Mouse (Mus musculus) kidney, postnatal 4 days (tissue): Measurements from ENCODE around the gene Actr3b.
"Not testable (repeated sequence)": the region's sequence is repeated elsewhere in the genome, so short reads cannot be mapped to it uniquely, and the experiment has no call there.

Experiments
- DNase-seq, 2 experiments: peaks; one replicate each; pipeline ENCODE4 v3.0.0; 2021; ENCODE audit warnings: mixed read lengths in 2 of 2

Gene Actr3b

DNA sequence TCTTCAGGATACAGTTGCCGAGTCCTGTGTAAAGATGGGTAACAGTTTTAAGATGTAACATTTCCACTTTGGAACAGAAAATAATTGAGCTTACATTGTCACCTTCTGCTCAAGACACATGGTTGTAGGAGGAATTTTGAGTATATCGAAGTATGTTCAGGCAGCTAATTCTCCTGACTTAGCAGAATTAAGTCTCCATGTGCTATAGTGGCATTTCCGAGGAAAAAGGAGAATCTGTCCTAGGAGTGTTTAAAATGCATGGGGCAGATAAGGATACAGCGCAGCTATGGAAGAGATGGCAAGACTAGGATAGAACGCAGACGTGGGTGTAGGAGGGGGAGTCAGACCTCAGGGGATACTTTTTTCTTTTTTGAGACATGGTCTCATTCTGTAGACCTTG, 31.8 kb downstream of the Actr3b start:
- no peak for DNase-seq

DNA sequence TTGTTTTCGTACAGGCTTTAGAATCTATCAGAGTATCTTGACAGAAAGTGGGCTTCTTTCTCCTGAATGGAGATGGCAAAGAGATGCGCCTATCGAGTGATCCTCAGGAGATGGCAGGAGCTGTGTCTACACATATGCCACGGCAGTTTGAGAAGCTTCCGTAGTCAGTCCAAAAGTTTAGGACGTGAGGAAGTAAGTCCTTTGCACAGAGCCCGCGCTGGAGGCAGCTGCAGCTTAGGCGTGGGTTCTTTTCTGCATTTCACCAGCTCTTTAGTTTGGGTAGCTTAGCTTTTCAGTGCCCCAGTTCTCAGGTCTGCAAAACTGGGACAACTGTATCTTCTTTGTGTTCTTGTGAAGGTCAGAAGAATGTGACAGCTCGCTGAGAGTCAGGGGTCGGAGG, 38.0 kb downstream of the Actr3b start:
- no peak for DNase-seq

DNA sequence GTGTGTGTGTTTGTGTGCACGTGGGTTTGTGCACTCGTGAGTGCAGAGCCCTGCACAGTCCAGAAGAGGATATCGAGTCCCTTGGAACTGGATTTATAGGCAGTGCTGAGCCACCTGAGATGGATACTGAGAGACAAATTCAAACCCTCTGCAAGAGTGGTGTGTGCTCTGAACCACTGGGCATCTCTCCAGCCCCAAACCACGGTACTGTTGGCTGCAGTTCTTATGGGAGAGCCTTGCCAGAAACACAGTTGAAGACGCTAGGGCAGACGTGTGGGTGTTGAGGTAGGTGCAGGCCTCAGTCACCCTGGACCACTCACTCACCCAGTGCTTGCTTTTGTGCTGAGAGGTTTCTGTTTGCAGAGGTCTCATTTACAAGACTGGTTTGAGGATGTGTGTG, 41.1 kb downstream of the Actr3b start:
- DNase-seq = no peak

GRCm38 (mm10) chr5:25801744-25802143, 41.9 kb downstream of the Actr3b start:
- DNase-seq = no peak

DNA sequence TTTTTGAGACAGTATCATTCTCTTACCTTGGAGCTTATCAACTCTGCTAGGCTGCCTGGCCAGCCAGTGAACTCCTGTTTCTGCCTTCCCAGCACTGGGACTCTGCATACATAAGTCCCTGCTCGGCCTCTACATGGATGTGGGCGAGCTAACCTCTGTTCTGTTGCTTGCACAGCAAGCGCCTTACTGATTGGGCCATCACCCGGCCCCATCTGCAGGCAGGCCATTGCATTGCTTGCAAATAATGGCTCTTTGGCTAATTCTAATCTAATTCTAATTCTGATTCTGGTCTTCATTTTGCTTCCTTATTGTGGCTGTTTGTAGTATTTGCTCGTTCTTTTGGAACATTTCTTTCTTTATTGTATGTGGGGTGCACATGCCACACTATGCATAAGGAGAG, 44.8 kb downstream of the Actr3b start:
- peak in 1 of 2 experiments; percentile 6 for DNase-seq

- no peak for DNase-seq
These were observed 53.1 kb downstream of the Actr3b start for GRCm38 (mm10) chr5:25812922-25813321.

- DNase-seq = no peak
These were observed 69.7 kb downstream of the Actr3b start for GRCm38 (mm10) chr5:25829308-25830094.

DNA sequence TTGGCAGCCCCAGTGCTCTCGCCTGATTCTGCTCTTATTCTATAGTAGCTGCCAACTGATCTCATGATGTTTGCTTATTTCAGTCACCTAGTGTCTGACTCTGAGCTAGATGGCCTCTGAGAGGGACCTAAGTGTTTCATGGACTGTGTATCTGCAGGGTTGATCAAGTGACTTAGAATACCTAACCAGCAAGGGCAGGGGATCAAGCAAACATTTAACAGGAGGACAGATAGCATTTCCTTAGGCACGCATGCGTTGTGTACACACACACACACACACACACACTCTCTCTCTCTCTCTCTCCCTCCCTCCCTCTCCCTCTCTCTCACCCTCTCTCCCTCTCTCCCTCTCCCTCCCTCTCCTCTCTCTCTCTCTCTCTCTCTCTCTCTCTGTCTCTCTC, 71.0 kb downstream of the Actr3b start:
- DNase-seq = no peak

DNA sequence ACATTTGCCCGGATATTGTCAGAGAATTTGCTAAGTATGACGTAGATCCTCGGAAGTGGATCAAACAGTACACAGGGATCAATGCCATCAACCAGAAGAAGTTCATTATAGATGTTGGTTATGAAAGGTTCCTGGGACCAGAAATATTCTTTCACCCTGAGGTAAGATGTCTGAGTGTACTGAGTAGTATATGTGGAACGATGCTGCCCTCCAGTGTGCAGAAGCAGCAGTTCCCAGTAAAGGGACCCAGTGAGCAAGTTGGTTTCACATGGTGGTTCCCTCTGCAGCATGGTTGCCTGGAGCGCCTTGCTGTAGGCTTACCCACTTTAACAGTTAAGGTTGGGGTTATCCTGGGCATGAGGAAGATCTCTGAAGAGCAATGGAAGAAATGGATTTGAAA, 71.8 kb downstream of the Actr3b start:
- DNase-seq = peak; percentile 64 to 71

GRCm38 (mm10) chr5:25839400-25839799, 79.6 kb downstream of the Actr3b start:
- peak; percentile 53 to 63 for DNase-seq

DNA sequence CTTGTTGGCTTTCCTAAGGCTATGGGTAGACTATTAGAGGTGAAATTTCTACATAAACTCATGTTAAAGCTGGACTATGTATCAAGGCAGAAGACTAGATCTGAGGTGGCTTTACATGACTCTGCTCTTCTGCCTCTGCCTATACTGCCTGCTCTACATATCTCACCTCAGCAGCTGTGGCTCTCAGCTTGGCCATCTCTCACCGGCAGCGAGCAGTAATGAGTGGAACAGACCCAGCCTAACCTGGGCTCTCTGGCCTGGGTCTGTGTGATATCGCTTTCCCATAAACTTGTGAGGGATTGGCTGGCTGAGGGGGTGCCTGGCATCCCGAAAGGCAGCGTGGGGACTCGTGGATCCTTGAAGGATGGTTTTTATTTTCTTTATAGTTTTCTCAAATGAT, 86.8 kb downstream of the Actr3b start:
- DNase-seq = no peak

- DNase-seq = no peak
These were observed 87.4 kb downstream of the Actr3b start for GRCm38 (mm10) chr5:25847154-25847553.

GRCm38 (mm10) chr5:25848058-25848457, 88.3 kb downstream of the Actr3b start:
- DNase-seq = peak; percentile 75 to 79

- no peak for DNase-seq
These were observed 106.4 kb downstream of the Actr3b start for GRCm38 (mm10) chr5:25866201-25866600.

DNA sequence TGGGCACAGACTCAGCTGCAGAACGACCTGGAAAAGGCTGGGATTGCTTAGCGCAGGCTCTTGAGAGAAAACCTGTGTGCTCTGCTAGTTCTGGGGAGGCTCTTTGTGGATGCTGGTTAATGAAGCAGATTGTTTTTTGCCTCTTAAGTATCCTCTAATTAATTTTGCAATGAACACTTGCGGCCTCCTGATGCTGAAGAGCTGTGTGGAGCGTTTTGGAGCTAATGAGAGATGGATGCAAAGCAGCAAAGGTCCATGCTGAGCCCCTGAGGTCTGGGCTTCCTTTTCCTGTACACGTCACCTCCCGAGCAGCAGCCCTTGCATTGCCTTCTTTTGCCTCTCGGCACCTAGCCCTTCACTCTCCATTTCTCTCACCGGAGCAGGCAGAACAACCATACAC, 110.1 kb downstream of the Actr3b start:
- DNase-seq = no peak

- DNase-seq = no peak
These were observed 110.8 kb downstream of the Actr3b start for GRCm38 (mm10) chr5:25870632-25871031.

DNA sequence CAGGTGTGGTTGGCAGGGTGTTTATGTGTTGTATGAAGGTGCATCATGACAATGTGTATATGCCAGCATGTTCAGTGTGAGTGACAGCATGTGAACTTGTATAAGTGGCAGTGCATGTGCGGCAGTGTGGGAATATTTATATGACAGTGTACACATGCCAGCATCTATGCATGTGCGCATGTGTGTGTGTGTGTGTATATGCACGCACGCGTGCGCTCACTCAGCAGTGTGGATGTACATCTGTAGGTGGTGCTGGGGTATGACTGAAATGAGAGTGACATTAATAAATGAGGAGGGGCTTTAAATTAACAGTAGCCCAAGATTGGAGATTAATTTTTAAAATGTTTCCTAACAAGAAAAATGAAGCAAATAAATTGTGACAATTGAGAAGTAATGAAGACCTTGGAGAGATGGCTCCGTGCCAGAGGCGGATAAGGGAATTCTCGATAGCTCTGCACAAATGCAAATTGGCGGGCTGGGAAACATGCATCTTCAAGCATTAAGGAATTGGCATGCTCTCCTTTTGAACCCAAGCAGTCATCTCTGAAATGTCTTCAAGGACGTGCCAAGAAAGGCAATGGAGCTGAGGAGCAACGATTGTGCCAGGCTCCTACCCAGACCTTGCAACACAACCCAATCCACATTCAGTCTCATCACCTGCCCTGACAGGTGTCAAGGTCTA, 111.7 kb downstream of the Actr3b start:
- no peak for DNase-seq

GRCm38 (mm10) chr5:25873046-25873445, 113.2 kb downstream of the Actr3b start:
- DNase-seq = peak; percentile 42

- DNase-seq = not testable (repeated sequence)
These were observed 116.1 kb downstream of the Actr3b start for GRCm38 (mm10) chr5:25875927-25876326.

- no peak for DNase-seq
These were observed 117.5 kb downstream of the Actr3b start for GRCm38 (mm10) chr5:25877281-25877680.

- no peak for DNase-seq
These were observed 118.2 kb downstream of the Actr3b start for GRCm38 (mm10) chr5:25877996-25878395.

DNA sequence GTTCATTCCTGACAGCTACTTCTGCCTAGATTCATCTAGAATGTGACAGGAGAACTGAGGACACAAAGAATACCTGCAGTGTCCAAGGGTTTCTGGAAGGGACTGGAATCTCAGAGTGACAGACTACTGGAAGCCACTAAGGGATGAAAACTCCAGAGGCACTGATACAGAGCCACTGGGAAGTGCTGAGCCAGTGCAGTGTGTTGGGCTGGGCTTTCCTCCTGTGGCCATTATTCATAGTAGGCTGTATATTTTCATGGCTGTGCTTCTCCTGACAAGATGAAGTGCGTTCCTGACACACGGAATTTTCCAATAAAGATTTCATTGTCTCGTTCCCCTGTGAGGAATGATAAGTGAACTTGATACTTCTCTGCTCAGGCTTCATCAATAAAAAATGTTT, 126.9 kb downstream of the Actr3b start:
- DNase-seq = no peak

DNA sequence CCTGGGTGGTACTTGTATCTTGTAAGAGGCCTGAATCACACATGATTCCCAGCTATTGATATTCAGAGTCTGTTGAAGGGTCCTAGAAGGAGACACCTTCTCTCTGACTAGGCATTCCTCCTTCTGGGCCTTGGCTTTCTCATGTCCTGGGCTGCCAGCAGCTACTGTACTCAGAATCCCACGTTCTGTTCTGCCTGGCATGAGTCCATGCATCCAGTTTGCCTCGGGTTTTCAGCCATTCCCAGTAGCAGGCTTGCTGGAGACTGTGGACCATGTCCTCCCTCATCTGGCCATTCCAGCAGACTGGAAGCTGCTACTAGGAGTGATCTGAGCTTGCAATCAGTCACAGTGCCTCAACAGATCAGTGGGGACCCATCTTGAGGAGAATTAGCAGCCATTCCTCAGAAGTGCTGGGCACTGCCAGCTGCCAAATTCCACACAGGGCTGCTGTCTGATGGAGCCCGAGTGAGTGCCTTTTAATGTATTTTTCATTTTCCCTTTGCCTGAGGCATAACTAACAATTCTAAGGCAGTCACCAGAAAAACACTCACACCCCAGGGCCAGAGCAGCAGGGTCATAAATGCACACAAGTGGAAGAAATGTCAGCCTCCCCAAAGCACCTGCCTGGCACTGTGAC, 130.1 kb downstream of the Actr3b start:
- DNase-seq = no peak

DNA sequence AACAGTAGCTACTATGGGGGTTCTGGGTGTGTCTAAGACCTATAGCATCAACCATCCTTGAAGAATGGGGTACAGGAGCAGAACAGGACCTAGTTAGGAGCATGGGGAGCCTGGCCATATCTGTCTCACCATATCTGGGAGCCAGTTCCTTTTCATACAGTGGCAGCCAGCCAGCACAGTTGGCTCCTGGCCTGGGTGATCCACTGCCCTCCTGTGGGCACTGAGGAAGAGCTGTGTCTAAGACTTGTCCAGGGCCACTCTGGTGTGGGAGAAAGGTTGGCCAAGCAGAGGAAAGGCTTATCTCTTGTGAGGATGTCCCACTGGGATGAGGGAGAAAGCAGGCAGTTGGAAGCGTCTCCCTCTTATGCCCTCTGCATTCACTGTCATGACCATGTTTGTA, 131.5 kb downstream of the Actr3b start:
- DNase-seq = peak; percentile 25 to 38
